10 mouse cellular contexts compared by ENCODE assay signal in genomic region chrX:136115015-136115414, GRCm38 (mm10). TPM values are rescaled to one million over a fixed set of nuclear protein-coding genes. Genes with fewer than 3 reads are reported as not detected.
DNase-seq lines count a peak whose midpoint lies in the region; ATAC-seq and TF ChIP-seq lines count a peak whose summit lies in the region.
"Had no signal": no experiment of that assay in that cellular context is flagged by ENCODE, and none has a peak within 500 bp of the region (broad histone marks: within the 10 kb centered on the region; RNA-seq: fewer than 3 reads in every experiment).

No protein-coding gene starts in this region.

- DNase-seq in kidney, adult 11 months, result no peak
- DNase-seq in hindbrain, embryonic 14.5 days (ENCODE audit: low spot score), result no peak
- DNase-seq in midbrain, postnatal 0 days (ENCODE audit: low spot score), result no peak
- DNase-seq in testis, postnatal 14 days (ENCODE audit: low spot score), result no peak
- DNase-seq in embryo, embryonic 9.5 days (ENCODE audit: extremely low spot score), result no peak

- no peaks in the 10 kb centered on the region for H3K36me3 ChIP-seq in kidney, embryonic 16.5 days (ENCODE audit: insufficient read depth, low read length)
- H3K36me3 ChIP-seq in embryonic facial prominence, embryonic 15.5 days, result no peaks in the 10 kb centered on the region
- H3K36me3 ChIP-seq in hindbrain, embryonic 14.5 days (replicated peaks; ENCODE audit: control insufficient read depth, insufficient read depth), result no peaks in the 10 kb centered on the region
- no peaks in the 10 kb centered on the region for H3K36me3 ChIP-seq in midbrain, postnatal 0 days (ENCODE audit: insufficient read depth, low read length)

- H3K4me1 ChIP-seq in kidney, embryonic 16.5 days (ENCODE audit: insufficient read depth, low read length), result no peaks in the 10 kb centered on the region
- H3K4me1 ChIP-seq in embryonic facial prominence, embryonic 15.5 days, result no peaks in the 10 kb centered on the region
- no peaks in the 10 kb centered on the region for H3K4me1 ChIP-seq in hindbrain, embryonic 14.5 days (replicated peaks; ENCODE audit: control insufficient read depth, insufficient read depth, low read length)
- H3K4me1 ChIP-seq in midbrain, postnatal 0 days (ENCODE audit: insufficient read depth, low read length), result no peaks in the 10 kb centered on the region

- 36% methylated on average over 4 of the region's 4 CpGs for WGBS in kidney, embryonic 16.5 days
- WGBS in embryonic facial prominence, embryonic 15.5 days, result 37% methylated on average over 4 of the region's 4 CpGs
- 43% methylated on average over 4 of the region's 4 CpGs for WGBS in hindbrain, embryonic 14.5 days
- 40% methylated on average over 4 of the region's 4 CpGs for WGBS in midbrain, postnatal 0 days

- no peak for ATAC-seq in kidney, embryonic 16.5 days (ENCODE audit: low FRiP score, low TSS enrichment)
- ATAC-seq in embryonic facial prominence, embryonic 15.5 days (ENCODE audit: insufficient number of reproducible peaks, low FRiP score, low TSS enrichment, low read depth), result no peak
- ATAC-seq in hindbrain, embryonic 14.5 days (ENCODE audit: low FRiP score), result peak; percentile 34; the same call in 1 of the 2 replicates
- no peak for ATAC-seq in midbrain, postnatal 0 days (ENCODE audit: low FRiP score)
- no peak for ATAC-seq in inflammation-experienced regulatory T-cells, adult 6 months

- no peaks in the 10 kb centered on the region for H3K9me3 ChIP-seq in kidney, embryonic 16.5 days (ENCODE audit: low read length)
- no peaks in the 10 kb centered on the region for H3K9me3 ChIP-seq in embryonic facial prominence, embryonic 15.5 days (replicated peaks)
- H3K9me3 ChIP-seq in hindbrain, embryonic 14.5 days (ENCODE audit: control insufficient read depth, low read length), result no peaks in the 10 kb centered on the region
- no peaks in the 10 kb centered on the region for H3K9me3 ChIP-seq in midbrain, postnatal 0 days (ENCODE audit: low read length)
- H3K9me3 ChIP-seq: megakaryocyte, embryonic 14.5 days had no signal

- TF ChIP-seq CTCF in midbrain, postnatal 0 days (IDR thresholded peaks at IDR 0.05), result no peak

- no peak overlapping the region for H3K9ac ChIP-seq in kidney, embryonic 16.5 days (replicated peaks; ENCODE audit: low read length)
- no peak overlapping the region for H3K9ac ChIP-seq in embryonic facial prominence, embryonic 15.5 days
- no peak overlapping the region for H3K9ac ChIP-seq in hindbrain, embryonic 14.5 days
- no peak overlapping the region for H3K9ac ChIP-seq in midbrain, postnatal 0 days (replicated peaks; ENCODE audit: low read length, poor library complexity, severe bottlenecking)

- H3K27ac ChIP-seq in kidney, embryonic 16.5 days (ENCODE audit: low read length), result no peak overlapping the region
- no peak overlapping the region for H3K27ac ChIP-seq in embryonic facial prominence, embryonic 15.5 days (replicated peaks)
- H3K27ac ChIP-seq in hindbrain, embryonic 14.5 days, result peak overlapping the region; percentile 91; the same call in 1 of the 2 replicates
- no peak overlapping the region for H3K27ac ChIP-seq in midbrain, postnatal 0 days (ENCODE audit: low read depth, low read length)

- H3K4me3 ChIP-seq in kidney, embryonic 16.5 days (ENCODE audit: low read length), result peak overlapping the region; percentile 47
- H3K4me3 ChIP-seq in embryonic facial prominence, embryonic 15.5 days (replicated peaks), result peak overlapping the region; percentile 44; the same call in 1 of the 2 replicates
- peak overlapping the region; percentile 40; the same call in 1 of the 2 replicates for H3K4me3 ChIP-seq in hindbrain, embryonic 14.5 days (replicated peaks; ENCODE audit: low read length)
- no peak overlapping the region for H3K4me3 ChIP-seq in midbrain, postnatal 0 days (ENCODE audit: low read depth, low read length)

- H3K4me2 ChIP-seq in kidney, embryonic 16.5 days (replicated peaks; ENCODE audit: low read depth, low read length), result peak overlapping the region; percentile 63
- H3K4me2 ChIP-seq in embryonic facial prominence, embryonic 15.5 days (replicated peaks), result peak overlapping the region; percentile 50; the same call in 1 of the 2 replicates
- peak overlapping the region; percentile 53 for H3K4me2 ChIP-seq in hindbrain, embryonic 14.5 days (replicated peaks)
- peak overlapping the region; percentile 40 for H3K4me2 ChIP-seq in midbrain, postnatal 0 days (ENCODE audit: low read depth, low read length, poor library complexity, severe bottlenecking)

- peaks cover 27% of the 10 kb centered on the region; the same call in 1 of the 2 replicates for H3K27me3 ChIP-seq in kidney, embryonic 16.5 days (ENCODE audit: insufficient read depth, low read length)
- H3K27me3 ChIP-seq in embryonic facial prominence, embryonic 15.5 days, result 0 out of 2 replicates have a peak, but pooled peaks cover 8% of the 10 kb centered on the region
- H3K27me3 ChIP-seq in hindbrain, embryonic 14.5 days (ENCODE audit: control insufficient read depth, insufficient read depth, low read length), result peaks cover 3% of the 10 kb centered on the region; the same call in 1 of the 2 replicates
- H3K27me3 ChIP-seq in midbrain, postnatal 0 days (ENCODE audit: insufficient read depth, low read length), result no peaks in the 10 kb centered on the region

RNA-seq across cellular contexts. Expression of gene Bex4, which starts 23.8 kb away (rescaled TPM):
- 51.8 and 56.4 TPM in 2 replicates for polyA plus RNA-seq in kidney, embryonic 16.5 days (2015; fragmentation: Nextera tagmentation; extraction: Ambion mirVana)
- 31.4 and 35.7 TPM in 2 replicates for polyA plus RNA-seq in embryonic facial prominence, embryonic 15.5 days (2015; fragmentation: Nextera tagmentation; extraction: Ambion mirVana)
- polyA plus RNA-seq in hindbrain, embryonic 14.5 days (2014; fragmentation: Nextera tagmentation; extraction: Ambion mirVana), result 140 TPM in 2 replicates
- total RNA-seq in midbrain, postnatal 0 days (2014; rRNA removed), result 66.6 and 75.0 TPM in 2 replicates
- polyA plus RNA-seq in midbrain, postnatal 0 days (2015; fragmentation: Nextera tagmentation; extraction: Ambion mirVana), result 189 and 207 TPM in 2 replicates
- polyA plus RNA-seq in inflammation-experienced regulatory T-cells, adult 6 months (2017; shearing (Covaris generic)), result not detected
- polyA plus RNA-seq: adrenal gland, adult 2 months had no signal

RNA-seq across cellular contexts. Expression of gene Nxf3, which starts 30.0 kb away (rescaled TPM):
- not detected in 2 replicates for polyA plus RNA-seq in kidney, embryonic 16.5 days (2015; fragmentation: Nextera tagmentation; extraction: Ambion mirVana)
- polyA plus RNA-seq in embryonic facial prominence, embryonic 15.5 days (2015; fragmentation: Nextera tagmentation; extraction: Ambion mirVana), result not detected in 2 replicates
- not detected in 2 replicates for polyA plus RNA-seq in hindbrain, embryonic 14.5 days (2014; fragmentation: Nextera tagmentation; extraction: Ambion mirVana)
- total RNA-seq in midbrain, postnatal 0 days (2014; rRNA removed), result 0.14 and 0.71 TPM in 2 replicates
- polyA plus RNA-seq in midbrain, postnatal 0 days (2015; fragmentation: Nextera tagmentation; extraction: Ambion mirVana), result 0.05 and 0.10 TPM in 2 replicates
- not detected for polyA plus RNA-seq in inflammation-experienced regulatory T-cells, adult 6 months (2017; shearing (Covaris generic))
- total RNA-seq: adrenal gland, adult 2 months had no signal
- polyA plus RNA-seq: adrenal gland, adult 2 months had no signal

RNA-seq across cellular contexts. Expression of gene Bex2, which starts 47.0 kb away (rescaled TPM):
- 75.2 and 81.8 TPM in 2 replicates for polyA plus RNA-seq in kidney, embryonic 16.5 days (2015; fragmentation: Nextera tagmentation; extraction: Ambion mirVana)
- 58.8 and 64.6 TPM in 2 replicates for polyA plus RNA-seq in embryonic facial prominence, embryonic 15.5 days (2015; fragmentation: Nextera tagmentation; extraction: Ambion mirVana)
- polyA plus RNA-seq in hindbrain, embryonic 14.5 days (2014; fragmentation: Nextera tagmentation; extraction: Ambion mirVana), result 553 and 572 TPM in 2 replicates
- total RNA-seq in midbrain, postnatal 0 days (2014; rRNA removed), result 294 and 349 TPM in 2 replicates
- 1,179 and 1,237 TPM in 2 replicates for polyA plus RNA-seq in midbrain, postnatal 0 days (2015; fragmentation: Nextera tagmentation; extraction: Ambion mirVana)
- 1 to 10 TPM in 1 of 3 experiments, under 1 TPM in 2; 0.55 to 1.2 (median 0.98) TPM for polyA plus RNA-seq in inflammation-experienced regulatory T-cells, adult 6 months (2017; shearing (Covaris generic))

RNA-seq across cellular contexts. Expression of gene Tceal8, which starts 57.1 kb away (rescaled TPM):
- 159 and 170 TPM in 2 replicates for polyA plus RNA-seq in kidney, embryonic 16.5 days (2015; fragmentation: Nextera tagmentation; extraction: Ambion mirVana)
- polyA plus RNA-seq in embryonic facial prominence, embryonic 15.5 days (2015; fragmentation: Nextera tagmentation; extraction: Ambion mirVana), result 189 and 202 TPM in 2 replicates
- 129 and 130 TPM in 2 replicates for polyA plus RNA-seq in hindbrain, embryonic 14.5 days (2014; fragmentation: Nextera tagmentation; extraction: Ambion mirVana)
- 84.0 and 99.7 TPM in 2 replicates for total RNA-seq in midbrain, postnatal 0 days (2014; rRNA removed)
- polyA plus RNA-seq in midbrain, postnatal 0 days (2015; fragmentation: Nextera tagmentation; extraction: Ambion mirVana), result 133 and 135 TPM in 2 replicates
- 1 to 10 TPM in 1 of 3 experiments, not detected in 2; 1.2 TPM for polyA plus RNA-seq in inflammation-experienced regulatory T-cells, adult 6 months (2017; shearing (Covaris generic))

Comparison
In these comparisons a context has a peak if more than half of its experiments do, and no peak if none do; other contexts are left out.
1. RNA of gene Bex4, which starts 23.8 kb away (polyA plus RNA-seq): 189 to 207 TPM in midbrain, postnatal 0 days, 140 TPM in hindbrain, embryonic 14.5 days, 51.8 to 56.4 TPM in kidney, embryonic 16.5 days and 31.4 to 35.7 TPM in embryonic facial prominence, embryonic 15.5 days; not detected in inflammation-experienced regulatory T-cells, adult 6 months; every median in the first group is over 10 times any median in the second.
2. RNA of gene Bex2, which starts 47.0 kb away (polyA plus RNA-seq): 1,179 to 1,237 TPM in midbrain, postnatal 0 days, 553 to 572 TPM in hindbrain, embryonic 14.5 days, 75.2 to 81.8 TPM in kidney, embryonic 16.5 days and 58.8 to 64.6 TPM in embryonic facial prominence, embryonic 15.5 days; 0.55 to 1.2 TPM in inflammation-experienced regulatory T-cells, adult 6 months; every median in the first group is over 10 times any median in the second.
3. Peak in every context shown above with its lines, with median percentiles within 50 percentile points of each other: H3K4me2 ChIP-seq.